Mouse (Mus musculus): ENCODE measurements around the gene Igsf21.

Igsf21 gene

DNA sequence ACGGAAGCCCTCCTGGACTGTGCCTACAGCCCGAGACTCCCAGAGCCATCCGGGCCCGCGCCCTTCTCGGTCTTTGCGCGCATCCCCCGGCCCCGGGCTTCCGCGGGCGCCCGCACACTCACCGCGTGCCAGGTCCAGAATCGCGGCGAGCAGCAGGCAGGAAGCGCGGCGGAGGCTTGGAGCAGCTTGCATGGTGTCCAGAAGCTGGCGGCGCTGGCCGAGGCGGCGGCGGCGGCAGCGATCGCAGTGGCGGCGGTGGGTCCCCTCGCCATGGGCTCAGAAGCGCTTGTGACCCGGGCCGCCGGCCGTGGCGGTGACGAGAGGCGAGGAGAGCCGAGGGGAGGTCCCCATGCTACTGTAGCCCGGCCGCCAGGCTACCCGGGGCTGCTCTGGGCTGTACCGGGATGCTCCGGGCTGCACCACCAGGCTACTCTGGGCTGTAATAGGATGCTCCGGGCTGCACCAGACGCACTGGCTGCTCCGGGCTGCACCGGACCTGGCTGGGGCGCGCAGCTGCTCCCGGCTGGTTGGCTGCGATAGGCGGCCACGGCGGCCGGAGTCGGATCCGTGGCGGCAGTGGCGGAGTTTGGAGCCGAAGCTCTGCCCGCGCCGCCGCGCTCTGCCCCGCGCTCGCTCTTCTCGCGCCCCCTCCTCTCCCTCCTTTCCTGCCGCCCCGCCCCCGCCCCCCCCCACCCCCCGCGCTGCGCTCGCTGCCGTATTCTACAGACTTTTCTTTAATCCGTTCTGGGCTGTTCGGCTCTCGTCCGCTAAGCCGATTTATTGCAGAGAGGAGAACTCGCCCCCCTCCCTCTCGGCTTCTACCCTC lies at the start of gene Igsf21:
Igsf21 (minus strand) TSS at position 605 of the 826 bp plus-strand sequence.
- DNase-seq (ENCODE audit: low spot score) = peak; percentile 49

DNA sequence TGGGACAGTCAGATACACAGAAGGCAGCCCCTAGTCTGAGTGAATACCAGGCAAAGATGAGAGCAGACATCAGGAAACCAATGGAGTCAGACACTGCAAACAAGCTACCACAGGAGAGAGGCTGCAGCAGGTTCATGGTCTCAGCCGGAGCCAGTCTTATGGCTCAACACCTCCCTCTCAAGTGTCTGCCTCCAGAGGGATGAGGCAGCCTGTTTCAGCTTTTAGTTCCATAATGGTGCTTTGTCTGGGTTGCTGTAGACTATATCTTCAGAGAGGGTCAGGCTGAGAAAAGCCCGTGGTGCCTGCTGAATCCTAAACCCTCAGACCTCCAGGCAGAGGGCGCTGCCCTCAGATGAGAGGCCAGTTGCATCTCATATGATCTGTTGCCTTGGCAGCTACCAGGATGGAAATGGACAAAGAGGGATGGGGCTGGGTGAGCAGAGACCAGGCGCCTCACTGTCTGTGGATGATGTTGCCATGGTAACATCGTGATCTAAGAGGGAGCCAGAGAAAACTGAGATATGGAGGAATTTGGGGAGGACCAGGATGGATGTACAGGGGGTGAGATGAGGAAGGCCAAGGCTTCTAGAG lies 39.2 kb upstream of the Igsf21 start:
- DNase-seq (ENCODE audit: low spot score) = no peak

DNA sequence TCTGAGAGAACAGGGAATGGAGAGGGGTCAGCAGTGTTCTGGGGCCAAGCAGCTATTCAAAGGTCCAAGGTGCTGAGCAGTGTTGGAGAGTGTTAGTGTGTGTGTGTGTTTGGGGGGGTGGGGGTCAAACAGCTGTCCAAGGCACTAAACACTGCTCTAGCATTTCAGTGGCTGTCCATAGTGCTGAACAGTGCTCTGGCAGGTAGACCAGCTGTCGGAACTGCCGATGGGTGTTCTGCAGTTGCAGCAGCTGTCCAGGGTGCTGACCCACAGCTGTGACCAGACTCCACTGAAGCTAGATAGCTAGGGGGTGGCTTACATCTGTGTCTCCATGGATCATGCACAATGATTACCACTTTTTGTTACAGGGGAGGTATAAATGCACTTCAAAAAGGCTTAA lies 36.8 kb upstream of the Igsf21 start:
- DNase-seq (ENCODE audit: low spot score) = peak; percentile 83

DNA sequence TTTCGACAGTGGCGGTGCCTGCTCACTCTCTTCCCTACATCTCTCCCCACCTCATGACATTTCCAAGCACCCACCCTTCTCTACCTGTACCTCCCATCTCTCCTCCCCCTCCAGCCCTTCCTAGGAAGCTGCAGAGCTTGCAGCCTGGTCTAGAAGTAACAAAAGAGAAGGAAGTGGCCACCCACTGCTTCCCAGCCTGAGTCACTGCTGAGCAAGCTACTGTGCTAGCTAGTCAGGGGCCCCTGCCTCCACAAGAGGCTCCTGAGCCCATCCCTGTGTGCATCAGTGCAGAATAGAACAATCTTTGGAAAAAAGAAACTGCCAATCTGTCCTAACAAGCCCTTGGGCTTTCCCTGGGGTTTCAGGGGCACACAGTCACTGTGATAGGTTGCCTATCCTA lies 31.7 kb upstream of the Igsf21 start:
- no peak for DNase-seq (ENCODE audit: low spot score)

DNA sequence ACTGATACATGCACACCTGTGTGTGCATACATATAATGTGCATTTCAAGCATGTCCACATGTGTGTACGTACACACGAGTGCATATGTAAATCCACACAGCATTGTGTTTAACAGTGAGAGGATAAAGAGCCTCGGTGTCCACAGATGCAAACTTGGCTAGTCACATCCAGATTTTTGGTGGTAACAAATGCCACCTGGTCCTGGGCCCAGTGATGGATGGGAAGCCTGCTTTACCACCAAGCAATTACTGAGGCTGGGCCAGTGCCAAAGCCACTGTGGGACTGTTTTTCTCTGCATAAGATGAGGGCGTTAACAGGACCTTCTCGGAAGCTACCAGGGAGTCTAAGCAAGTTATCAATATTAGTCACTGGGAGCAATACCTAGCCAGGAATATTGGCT lies 25.3 kb upstream of the Igsf21 start:
- DNase-seq (ENCODE audit: low spot score) = no peak

DNA sequence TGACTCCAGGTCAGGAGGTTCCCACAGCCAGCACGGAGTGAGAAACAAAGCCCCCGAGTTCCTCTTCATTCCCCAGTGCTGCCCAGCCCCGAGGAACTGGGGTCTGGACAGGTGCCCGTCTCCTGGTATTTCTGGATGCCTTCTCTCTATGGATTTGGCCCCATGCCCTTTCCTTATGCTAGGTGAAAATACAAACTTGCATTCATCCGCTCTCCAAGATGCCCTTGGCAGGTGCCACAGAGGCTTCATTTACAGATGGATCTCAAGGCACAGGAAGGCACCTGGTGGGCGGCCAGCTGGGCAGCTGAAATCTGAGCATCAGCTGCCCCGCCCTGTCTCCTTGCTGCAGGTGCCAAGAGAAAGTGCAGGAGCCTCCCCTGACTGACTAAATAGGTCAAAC lies 23.9 kb upstream of the Igsf21 start:
- DNase-seq (ENCODE audit: low spot score) = no peak

DNA sequence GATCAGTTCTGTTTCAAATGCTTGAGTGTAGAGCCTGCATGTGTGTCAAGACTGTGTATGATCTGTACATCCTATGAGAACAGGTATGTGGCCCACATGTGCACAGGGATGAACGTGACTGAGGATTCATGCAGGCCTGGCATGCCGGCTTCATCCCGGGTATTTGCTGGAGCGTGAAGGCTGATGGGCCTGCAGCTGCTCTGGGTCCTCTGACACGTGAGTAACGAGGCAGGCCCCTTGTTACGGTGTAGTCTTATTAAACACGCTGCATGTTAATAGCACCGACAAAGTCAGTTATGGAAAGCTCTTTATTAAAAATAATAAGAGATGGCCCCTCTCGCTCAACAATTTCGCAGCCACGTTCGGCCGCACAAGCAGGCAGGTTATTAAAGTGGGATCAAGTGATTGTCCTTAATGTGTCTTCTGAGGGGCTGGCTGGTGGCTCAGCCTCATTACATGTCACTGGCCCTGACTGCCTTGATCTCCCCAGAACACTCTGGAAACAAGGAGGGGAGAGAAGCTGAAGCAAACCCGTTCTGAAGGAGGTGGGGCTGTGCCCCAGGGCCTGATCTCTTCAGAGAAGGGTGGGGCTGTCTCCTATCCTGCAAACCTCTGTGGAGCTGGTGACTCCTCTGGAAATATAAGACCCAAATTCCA lies 22.7 kb upstream of the Igsf21 start:
- DNase-seq (ENCODE audit: low spot score) = no peak

DNA sequence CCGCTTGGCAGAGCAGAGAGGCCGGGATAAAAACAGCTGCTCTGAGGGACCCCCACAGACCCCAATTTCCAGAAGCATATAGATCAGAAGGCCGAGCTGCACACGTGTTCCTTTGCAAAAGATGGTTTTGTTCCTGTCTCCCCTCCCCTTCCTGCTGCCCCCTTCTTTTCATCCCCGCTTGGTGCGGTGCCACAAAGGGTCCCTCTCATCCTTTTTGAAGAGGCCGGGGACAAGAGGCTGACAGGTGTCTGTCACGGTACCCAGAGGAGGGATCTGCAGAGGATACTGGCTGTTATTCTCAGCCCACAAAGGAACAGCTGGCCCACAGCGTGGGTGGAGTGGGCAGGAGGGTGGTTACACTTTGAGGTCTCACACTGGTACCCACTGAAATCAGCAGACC lies 21.3 kb upstream of the Igsf21 start:
- DNase-seq (ENCODE audit: low spot score) = no peak

DNA sequence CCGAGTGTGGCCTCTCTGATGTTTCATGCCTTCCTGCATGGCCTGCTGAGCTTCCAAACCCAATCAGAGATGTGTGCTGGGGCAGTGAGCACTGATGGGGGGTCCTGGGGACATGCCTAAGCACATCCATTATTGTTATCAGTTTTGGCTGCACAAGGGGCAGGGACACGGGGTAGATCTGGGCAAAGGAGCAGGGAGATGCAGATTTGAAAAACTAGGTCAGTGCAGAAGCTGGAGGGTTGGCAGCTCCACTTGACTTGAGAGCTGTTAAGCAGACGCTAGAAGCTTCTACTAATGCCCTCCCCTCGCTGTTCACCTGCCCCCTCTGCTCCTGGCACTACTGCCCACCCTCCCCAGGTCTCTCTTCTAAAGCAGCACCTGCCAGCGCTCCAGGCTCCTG lies 20.5 kb upstream of the Igsf21 start:
- no peak for DNase-seq (ENCODE audit: low spot score)

DNA sequence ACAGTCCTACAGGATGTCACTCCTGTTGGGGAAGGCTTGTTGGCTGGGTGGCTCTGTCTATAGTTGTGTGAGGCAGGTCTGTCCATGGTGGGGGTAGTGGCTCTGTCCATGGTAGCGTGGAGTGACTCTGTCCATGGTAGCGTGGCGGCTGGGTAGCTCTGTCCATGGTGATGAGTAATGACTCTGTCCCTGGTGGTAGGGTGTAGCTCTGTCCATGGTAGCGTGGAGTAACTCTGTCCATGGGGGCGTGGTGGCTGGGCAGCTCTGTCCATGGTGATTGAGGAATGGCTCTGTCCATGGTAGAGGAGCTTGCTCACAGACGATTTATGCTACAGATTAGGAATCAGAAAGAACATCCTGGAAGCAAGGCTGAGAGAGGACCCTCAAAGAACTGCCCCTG lies 12.4 kb upstream of the Igsf21 start:
- DNase-seq (ENCODE audit: low spot score) = peak; percentile 80

DNA sequence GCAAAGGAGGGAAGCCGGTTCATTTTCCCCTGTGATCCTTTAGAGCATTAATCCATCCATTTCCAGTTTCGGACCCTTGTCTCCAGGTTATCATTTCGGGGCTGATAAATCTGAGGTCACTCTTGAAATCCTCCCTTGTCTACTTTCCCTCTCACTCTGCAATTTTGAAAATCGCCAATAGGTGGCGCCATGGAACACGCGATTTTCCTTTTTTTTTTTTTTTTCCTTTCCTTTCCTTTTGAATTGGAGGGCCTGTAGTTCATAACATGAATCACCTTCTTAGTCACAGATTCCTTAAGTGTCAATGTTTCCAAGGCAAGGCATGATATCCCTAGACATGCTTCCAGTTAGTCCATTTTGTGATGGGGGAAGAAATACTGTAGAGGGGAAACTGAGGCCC lies 5.8 kb upstream of the Igsf21 start:
- DNase-seq (ENCODE audit: low spot score) = no peak

DNA sequence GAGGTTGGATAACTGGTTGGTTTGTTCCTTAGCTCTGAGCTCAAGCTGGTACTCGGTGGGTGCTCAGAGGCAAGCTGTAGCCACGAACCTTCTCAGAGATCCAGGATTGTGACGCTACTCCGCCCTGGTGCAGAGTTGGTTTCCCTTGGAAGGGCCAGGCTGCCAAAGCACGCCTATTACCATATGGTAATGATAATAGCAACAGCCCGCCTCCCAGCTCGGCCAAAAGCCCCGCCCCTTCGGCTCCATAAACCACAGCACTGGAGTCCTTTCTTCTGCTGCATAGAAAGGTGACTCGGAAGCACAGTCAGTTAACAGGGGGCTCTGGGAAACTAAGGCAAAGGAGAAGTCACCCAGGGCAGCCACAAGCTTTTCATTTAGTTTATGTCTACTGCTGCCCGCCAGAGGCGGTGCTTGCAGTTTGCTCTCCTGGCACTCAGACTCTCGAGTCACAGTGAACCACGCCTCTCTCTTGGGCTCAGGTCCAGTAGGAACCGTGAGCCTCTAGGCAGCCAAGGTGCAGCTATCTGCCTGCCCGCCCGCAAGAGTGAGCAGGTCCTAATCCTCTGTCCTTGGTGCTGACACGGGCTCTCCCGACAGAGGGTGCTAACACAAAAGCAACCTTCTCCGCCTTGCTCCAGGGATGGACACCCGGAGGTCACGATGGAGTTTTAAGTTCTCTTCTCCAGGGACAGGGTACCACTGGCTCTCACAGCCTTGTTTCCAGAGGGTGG lies 2.6 kb upstream of the Igsf21 start:
- DNase-seq (ENCODE audit: low spot score) = peak; percentile 67

DNA sequence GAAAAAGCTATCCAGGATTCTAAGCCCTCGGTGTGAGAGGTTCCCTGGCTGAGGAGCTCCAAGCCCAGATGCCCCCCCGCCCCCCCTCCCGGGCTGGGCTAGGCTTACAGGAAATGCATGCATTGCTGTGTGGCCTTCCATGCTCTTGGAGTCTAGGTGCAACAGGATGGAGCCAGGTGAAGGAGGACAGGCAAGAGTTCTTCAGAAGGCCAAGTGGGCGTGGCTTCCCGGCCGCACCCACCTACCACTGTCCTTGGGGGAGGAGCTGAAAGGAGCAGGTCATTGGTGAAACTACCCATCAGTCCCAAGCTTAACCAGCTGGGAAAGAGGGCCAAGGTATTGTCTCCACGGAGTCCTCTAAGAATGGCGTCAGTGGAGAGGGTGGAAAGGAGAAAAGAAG lies 1.8 kb upstream of the Igsf21 start:
- no peak for DNase-seq (ENCODE audit: low spot score)

DNA sequence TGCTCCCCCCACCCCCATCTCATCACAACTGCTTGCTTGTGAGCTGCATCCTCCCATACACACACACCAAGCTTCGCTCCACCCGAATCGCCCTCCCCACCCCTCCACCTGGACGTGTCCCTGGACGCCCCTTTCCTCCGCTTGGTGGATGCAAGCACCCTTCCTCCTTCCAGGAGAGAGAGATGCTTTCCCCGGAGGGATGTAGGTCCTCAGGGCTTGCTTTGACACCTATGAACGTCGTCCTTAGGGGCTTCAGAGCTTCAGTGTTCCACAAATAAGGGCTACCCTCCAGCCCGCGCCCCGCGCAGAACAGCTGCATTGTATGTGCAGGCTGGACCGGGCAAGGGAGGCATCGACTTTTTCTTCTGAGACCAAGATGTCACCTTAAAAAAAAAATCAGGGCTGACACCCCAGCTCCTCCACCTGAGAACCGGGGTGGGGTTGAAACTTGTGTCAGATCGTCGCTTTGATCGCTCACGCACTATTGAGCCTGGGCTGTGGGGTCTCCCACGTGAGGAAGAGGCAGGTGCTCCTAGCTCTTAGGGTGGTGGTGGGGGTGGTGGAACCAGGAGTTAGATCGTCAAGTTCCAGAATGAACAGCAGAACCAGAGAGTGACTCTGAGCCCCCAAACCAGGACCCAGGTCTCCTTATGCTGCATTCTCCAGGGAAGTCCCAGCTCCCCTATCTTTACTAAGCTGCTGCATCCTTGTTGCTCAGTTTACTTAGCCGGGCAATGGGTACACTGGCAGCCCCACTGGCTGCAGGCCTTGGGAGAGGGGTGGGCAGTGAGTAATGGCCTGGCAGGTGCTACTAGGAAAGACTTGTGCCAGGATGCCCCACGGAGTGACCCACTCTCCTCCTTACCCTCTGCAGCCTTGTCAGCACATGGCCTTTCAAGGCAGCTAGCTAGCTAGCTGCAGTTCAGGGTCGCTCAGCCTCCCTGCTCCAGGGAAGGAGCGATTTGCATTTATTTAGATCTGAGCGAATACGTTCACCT lies 721 bp upstream of the Igsf21 start:
- DNase-seq (ENCODE audit: low spot score) = no peak

DNA sequence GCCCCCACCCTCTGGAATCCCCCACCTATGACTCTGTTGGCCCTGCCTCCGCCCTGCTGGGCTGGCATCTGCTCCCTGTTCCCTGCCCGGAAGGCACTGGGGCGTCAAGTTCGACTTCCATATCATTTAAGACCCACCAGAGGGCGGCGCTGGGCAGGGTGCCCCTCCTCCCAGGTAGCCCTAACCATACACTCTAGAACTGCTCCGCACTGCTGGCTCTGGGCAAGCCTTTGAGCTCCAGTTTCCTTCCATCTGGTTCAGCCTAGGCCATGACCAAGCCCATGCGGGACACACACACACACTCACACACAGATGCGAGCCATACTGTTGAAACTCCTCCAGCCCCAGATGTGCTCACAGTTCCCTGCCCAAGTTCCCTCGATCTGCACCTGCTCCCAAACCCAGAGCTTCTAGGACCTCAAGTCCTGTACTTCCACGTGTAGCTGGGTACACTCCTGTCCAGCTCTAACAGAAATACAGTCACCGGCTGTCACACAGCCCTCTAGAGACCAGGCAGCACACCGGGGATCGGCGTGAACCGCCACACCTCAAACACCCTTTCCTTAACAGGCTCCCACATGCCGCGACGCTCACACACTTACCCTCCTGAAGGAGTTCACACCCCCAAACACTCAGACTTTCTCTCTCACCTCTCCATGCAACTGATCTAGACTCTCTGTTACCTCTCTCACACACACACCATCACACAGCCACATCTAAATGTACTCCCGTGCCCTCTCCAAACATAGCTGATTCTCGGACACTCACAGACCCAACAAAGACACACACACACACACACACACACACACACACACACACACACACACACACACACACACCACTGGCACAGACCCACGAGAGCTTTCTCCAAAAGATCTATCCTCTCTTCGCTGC lies 1.1 kb downstream of the Igsf21 start:
- no peak for DNase-seq (ENCODE audit: low spot score)

DNA sequence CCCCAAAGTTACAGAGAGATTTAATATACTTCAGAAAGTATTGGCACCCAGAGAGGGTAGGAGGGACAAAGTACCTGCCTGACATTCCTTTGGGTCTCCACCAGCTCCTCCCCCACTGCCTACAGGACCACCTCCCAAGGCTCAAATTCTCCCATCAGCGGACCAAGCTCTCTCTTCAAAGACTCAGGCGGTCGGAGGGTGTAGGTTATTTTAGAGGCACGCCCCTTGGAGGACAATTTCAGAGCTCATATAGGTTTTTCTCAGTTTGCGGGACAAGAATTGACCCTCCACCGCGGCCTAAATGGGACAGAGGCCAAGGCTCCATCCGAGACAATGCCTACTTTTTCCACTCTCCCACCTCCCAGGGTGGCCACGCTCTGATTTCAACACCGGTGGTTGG lies 1.7 kb downstream of the Igsf21 start:
- DNase-seq (ENCODE audit: low spot score) = no peak

DNA sequence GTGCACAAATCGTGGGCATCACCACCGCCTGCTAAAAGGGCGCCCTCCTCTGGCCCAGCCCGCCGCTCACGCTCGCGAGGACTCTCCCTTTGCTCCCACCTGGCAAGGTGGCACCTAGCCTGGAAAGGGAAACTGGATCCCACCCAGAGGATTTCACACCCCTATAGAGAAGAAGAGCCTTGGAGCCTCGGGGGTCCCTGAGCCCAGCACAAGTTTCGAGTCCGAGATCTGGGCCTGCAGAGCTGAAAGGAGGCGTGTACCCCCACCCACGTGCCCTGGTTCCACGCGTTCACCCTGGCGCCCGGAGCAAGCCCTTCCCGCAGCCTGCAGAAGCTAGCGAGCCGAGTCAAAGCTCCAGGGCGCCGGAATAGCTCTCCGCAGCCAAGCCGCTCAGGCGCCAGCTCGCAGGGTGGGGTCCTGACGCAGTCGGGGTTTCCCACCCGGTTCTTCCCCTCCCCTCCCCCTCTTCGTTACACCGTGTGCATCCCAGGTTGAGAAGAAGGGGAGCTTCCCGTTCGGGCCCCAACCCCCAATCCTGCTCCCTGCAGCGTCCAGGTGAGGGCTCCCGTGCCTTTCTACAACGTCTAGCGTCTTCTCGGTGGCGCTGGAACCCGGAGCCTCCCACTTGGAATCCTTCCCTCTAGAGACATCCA lies 2.3 kb downstream of the Igsf21 start:
- no peak for DNase-seq (ENCODE audit: low spot score)

DNA sequence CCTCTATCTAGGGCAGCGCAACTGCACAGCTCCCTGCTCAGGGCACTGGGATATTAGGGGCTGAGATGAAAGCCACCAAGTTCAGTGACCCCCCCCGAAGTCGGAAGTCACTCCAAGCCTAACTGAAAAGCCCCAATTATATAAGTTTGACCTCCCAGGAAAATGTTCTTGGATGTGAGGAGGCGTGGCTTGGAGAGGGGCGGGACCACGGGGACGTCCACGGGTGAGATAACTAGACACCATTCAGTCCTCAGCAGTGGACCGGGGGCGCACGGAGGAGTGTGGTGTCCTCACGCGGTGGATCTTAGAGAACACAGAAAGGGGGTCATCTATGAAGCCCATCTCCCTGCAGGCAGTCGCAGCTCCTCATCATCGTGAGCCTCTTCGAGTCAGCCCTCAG lies 3.4 kb downstream of the Igsf21 start:
- no peak for DNase-seq (ENCODE audit: low spot score)

DNA sequence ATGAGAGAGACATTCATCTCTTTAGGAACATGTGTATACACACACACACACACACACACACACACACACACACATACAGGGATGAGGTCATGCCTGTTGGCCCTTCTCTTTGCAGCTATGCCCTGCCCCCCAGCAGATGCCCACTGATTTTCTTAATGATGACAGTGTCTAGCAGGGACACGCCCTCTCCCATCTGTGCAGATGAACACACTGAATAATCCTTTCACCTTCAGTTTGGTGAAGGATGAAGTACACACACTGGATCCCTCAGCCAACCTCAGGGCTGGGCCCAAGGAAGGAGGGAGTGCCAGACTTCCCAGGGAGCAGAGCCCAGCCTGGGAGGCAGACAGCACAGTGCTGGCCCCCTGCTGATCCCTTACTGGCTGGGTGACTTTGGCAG lies 4.3 kb downstream of the Igsf21 start:
- no peak for DNase-seq (ENCODE audit: low spot score)

DNA sequence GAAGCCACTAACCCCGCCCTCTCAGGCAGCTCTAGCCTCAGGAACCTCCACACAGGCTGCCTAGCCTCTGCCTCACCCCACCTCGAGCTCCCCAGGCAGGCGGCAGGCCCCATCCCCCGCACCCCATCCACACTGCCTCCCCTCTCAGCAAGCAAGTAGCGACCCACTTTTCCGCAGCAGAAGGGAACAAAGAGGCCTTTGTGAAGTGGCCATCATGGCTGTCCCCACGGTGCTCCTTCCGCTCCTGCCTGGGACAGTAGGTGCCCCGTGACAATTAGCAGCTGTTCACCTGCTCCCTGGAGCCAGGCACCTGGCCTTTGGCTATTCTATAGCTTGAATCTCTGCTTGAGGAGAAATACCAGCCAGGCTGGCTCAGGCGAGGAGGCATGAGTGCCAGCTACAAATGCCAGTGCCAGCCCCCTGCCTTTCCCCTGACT lies 9.3 kb downstream of the Igsf21 start:
- no peak for DNase-seq (ENCODE audit: low spot score)
